Mouse (Mus musculus): Measurements from ENCODE around the gene Tead3.
"Not testable (repeated sequence)": the region's sequence is repeated elsewhere in the genome, so short reads cannot be mapped to it uniquely, and the experiment has no call there.

The Tead3 gene

DNA sequence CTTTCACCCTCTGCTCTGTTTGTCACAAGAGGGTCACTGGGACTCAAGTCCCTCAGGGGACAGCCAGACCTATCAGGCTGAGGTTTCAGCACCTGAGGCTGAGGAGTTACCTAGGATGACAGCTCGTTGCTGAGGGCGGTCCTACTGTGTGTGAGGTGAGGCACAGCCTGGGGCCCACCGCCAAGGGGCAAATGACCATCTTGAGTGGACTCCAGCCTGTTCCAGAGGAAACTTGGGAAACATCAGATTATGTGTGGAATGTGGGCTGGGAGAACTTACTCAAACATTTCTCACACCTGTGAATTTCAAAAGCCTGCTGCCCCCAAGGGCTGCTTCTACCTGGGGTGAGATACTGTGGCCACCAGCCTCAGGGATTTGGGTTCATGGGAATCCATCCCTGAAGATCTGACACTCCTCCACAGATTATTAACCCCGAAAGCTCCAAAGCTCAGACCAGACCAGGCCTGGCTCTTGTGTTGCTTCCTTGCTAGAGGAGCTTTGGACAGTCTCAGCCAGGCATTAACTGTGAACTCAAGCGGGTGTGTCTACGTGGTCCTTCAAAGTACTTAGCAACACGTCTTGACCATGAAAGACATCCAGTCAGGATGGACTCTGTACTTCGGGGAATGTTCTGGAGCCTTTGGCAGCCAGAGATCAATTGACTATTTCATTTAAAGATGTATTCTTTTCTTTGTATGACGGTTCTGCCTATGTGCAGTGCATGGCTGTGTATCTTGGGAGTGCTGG is 10.1 kb upstream of the Tead3 start:
- DNase-seq (ENCODE audit: low read depth, low spot score), result no peak

DNA sequence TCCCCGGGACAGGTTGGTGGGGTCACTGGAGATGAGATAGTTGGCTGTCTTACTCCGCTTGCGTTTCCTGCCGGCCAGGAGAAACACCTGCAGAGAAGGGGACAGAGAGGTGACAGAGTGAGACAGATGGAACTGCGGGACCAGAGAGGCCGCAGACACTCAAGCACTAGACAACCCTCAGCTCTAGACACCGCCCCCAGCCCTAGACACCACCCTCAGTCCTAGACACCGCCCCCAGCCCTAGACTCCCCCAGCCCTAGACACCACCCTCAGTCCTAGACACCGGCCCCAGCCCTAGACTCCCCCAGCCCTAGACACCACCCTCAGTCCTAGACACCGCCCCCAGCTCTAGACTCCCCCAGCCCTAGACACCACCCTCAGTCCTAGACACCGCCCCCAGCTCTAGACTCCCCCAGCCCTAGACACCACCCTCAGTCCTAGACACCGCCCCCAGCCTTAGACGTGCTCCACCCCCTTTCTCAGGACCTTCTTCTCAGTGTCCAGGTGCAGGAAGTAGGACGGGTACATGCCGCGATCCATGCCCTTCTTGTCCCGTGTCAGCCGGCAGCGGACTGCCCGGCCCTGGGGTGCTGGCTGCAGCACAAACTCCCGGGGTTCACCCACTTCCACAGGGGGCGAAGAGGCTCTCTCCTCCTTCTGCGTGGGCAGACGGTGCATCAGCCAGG is 8.1 kb upstream of the Tead3 start:
- not testable (repeated sequence) for DNase-seq (ENCODE audit: low read depth, low spot score)

DNA sequence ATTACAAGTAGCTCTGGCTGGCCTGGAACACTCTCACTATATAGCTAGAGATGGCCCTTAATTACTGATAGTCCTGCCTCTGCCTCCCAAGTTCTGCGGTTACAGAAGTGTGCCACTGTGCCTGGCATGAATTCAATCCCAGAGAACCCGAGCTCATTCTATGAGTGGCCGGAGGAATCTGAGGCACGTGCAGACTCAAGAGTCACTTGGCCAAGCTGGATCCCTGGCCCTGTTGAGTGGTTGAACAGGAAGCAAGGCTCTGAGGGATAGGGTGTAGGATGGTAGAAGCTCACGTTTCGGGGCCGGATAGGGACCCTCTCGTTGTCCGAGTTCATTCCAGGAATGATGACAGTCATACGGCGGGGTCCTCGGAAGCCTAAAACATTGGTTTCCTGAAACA is 5.3 kb upstream of the Tead3 start:
- no peak for DNase-seq (ENCODE audit: low read depth, low spot score)

- no peak for DNase-seq (ENCODE audit: low read depth, low spot score)
These were observed 1.4 kb upstream of the Tead3 start for GRCm38 (mm10) chr17:28352018-28352417.

DNA sequence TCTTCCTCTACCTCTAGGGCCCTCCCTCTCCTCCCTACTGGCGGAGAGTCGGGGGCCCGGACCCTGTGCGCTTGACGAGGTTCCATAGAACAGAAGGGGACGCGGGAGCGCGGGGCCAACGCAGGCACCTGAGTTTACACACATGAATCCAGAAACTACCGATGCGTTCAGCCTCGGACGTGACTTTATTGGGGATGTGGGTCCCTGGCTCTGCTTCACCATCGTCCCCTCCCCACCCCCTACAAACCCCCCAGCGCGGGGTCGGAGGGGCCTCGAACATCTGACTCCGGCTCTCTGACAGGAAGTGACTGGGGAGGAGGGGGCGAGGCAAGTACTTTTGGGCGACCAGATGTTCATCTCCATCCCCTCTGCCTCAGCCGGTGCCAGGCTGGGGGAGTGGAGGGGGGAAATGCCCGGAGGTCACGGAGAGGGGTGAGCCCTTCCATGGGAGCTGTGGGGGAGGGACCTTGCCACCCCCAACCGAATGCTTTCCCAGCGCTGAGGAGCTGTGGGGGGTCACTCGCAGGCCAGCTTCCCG is 805 bp upstream of the Tead3 start:
- DNase-seq (ENCODE audit: low read depth, low spot score), result no peak

GRCm38 (mm10) chr17:28349901-28350465 is 634 bp downstream of the Tead3 start:
- DNase-seq (ENCODE audit: low read depth, low spot score), result peak; percentile 43

- peak; percentile 50 for DNase-seq (ENCODE audit: low read depth, low spot score)
These were observed 1.2 kb downstream of the Tead3 start for GRCm38 (mm10) chr17:28349264-28349880.

GRCm38 (mm10) chr17:28348211-28348610 is 2.4 kb downstream of the Tead3 start:
- no peak for DNase-seq (ENCODE audit: low read depth, low spot score)

DNA sequence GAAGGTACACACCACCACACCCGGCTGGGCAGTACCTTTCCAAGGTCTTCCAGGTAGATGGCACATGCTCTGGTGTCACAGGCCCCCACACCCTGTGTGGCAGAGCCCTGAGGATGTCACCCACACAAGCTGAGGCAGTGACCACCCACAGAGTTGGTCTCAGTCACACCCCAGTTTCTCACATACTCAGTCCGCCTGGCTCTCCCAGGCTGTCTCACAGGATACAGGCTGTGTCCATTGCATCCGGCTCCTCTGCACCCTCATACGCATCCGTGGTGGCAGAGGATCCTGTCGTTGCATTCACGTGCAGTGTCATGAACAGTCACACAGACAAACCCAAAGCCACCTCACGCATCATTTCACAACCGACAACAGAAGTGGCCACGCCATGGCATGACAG is 3.3 kb downstream of the Tead3 start:
- DNase-seq (ENCODE audit: low read depth, low spot score), result no peak

- DNase-seq (ENCODE audit: low read depth, low spot score), result peak; percentile 48
These were observed 4.7 kb downstream of the Tead3 start for GRCm38 (mm10) chr17:28345882-28346281.

GRCm38 (mm10) chr17:28345271-28345721 is 5.3 kb downstream of the Tead3 start:
- peak; percentile 66 for DNase-seq (ENCODE audit: low read depth, low spot score)

DNA sequence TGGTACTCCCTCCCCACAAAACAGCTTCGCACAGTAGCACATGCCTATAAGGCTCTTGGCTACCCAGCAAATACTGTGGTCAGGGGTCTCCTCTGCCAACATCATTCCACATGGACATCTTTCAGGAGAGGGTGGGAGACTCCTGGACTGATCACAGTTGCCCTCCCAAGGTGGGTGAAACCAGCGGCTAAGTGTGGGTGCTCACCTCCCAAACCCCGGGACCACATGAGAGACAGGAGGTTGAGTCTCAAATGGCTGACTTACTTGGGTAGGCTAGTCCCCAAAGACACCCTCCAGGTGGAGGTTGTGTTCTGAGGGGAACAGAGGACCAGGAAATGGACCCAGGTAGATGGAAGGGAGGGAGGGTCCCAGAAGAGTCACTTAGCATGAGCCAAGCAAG is 5.9 kb downstream of the Tead3 start:
- no peak for DNase-seq (ENCODE audit: low read depth, low spot score)

GRCm38 (mm10) chr17:28344050-28344607 is 6.5 kb downstream of the Tead3 start:
- no peak for DNase-seq (ENCODE audit: low read depth, low spot score)

GRCm38 (mm10) chr17:28341091-28341490 is 9.5 kb downstream of the Tead3 start:
- DNase-seq (ENCODE audit: low read depth, low spot score), result peak; percentile 71

DNA sequence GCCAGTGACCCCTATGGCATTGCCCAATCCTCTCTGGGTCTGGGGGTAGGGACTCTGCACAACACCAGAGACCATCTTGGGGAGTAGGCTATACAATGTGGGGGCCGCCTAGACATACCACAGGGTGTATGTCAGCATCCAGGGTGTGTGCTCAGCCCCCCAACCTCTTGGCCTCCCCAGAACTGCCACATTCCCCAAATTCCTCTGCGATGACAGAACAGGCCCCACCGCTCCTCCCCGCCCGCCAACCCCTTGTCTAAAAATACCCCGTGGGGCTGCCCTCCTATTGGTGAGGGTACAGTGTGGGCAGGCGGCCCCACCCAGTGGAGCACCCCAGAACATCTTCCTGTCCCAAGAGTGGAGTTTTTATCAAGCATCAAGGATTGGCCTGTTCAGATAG is 10.0 kb downstream of the Tead3 start:
- DNase-seq (ENCODE audit: low read depth, low spot score), result peak; percentile 50

- DNase-seq (ENCODE audit: low read depth, low spot score), result no peak
These were observed 13.1 kb downstream of the Tead3 start for GRCm38 (mm10) chr17:28337547-28337946.

- DNase-seq (ENCODE audit: low read depth, low spot score), result no peak
These were observed 15.3 kb downstream of the Tead3 start for GRCm38 (mm10) chr17:28335267-28335666.

GRCm38 (mm10) chr17:28332915-28333546 is 17.6 kb downstream of the Tead3 start:
- no peak for DNase-seq (ENCODE audit: low read depth, low spot score)

- peak; percentile 38 for DNase-seq (ENCODE audit: low read depth, low spot score)
These were observed 18.3 kb downstream of the Tead3 start for GRCm38 (mm10) chr17:28332113-28332914.
